Mouse (Mus musculus): ENCODE measurements around the gene Sp110. TPM values are rescaled to one million over a fixed set of nuclear protein-coding genes. Genes with fewer than 3 reads are reported as not detected.
"Not testable (repeated sequence)": the region's sequence is repeated elsewhere in the genome, so short reads cannot be mapped to it uniquely, and the experiment has no call there.

Gene Sp110
- polyA plus RNA-seq (2015; fragmentation: Nextera tagmentation; extraction: Ambion mirVana): 0.65 and 0.95 TPM in 2 replicates

DNA sequence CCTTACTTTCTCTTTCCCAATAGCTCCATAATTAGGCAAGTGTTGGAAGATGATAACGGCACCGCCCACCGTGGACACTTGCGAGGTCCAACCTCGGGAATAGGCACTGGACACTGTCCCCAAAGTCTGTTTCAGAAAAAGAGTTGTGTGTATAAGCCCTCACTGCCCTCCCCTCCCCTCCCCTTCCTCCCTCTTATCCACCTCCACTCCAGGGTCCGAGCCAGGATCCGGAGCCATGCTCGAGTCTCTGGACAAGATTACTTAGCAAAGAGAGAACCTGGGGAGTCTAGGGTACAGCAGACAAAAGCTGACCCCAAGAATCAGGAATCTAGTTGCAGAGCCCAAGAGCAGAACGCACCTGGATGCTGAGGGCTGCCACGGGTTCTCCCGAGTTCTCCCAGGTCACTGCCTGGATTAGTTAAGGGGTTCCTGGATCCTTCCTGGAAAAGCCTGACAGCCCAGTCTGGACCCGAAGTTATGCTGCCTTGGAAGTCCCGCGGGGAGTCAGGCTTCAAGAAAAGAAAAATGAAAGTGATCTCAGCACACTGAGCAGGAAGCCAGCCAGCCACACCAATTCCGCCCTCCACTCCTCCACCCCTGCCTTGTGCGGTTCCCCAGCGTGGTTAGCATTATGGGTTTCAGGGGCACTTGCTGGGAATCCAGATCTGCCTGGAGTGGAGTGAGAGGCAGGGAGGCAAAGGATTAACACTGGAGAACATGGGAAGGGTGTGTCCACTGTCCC is at the start of gene Sp110:
Sp110 (minus strand) TSS at position 547 of the 742 bp plus-strand sequence.
- WGBS: 70% methylated on average over 13 of the region's 17 CpGs
- H3K27ac ChIP-seq (ENCODE audit: low read depth, low read length); H3K4me3 ChIP-seq (ENCODE audit: low read length); H3K4me1 ChIP-seq (ENCODE audit: control insufficient read depth, insufficient read depth, low read depth, low read length); H3K27me3 ChIP-seq (replicated peaks; ENCODE audit: control insufficient read depth, insufficient read depth, low read length); H3K4me2 ChIP-seq (ENCODE audit: low read length); H3K9me3 ChIP-seq (ENCODE audit: control insufficient read depth, low read length); H3K36me3 ChIP-seq (ENCODE audit: control insufficient read depth, insufficient read depth, low read length); ATAC-seq; H3K9ac ChIP-seq (ENCODE audit: low read depth, low read length): not testable (repeated sequence)

DNA sequence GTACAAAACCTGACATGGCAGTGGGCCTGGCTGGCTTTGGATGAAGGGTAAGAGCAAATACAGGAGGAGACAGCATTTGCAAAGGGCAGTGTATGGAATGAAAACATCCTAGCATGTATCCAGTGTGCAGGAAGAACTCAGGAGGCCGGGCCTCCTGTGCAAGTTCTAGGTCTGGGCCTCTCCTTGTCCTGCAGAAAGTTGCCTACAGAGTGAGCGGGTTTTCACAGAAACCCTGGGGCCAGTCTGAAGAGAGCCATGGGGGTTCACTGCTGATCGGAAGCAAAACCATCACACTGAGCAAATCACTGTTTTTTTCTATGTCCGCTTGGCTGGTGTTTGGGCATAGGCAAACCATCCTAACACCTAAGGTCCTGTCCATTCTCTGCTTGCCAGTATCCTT is 39.5 kb upstream of the Sp110 start:
- H3K4me3 ChIP-seq (ENCODE audit: low read length); H3K27ac ChIP-seq (ENCODE audit: low read depth, low read length); H3K27me3 ChIP-seq (replicated peaks; ENCODE audit: control insufficient read depth, insufficient read depth, low read length); H3K4me1 ChIP-seq (ENCODE audit: control insufficient read depth, insufficient read depth, low read depth, low read length); ATAC-seq; H3K9ac ChIP-seq (ENCODE audit: low read depth, low read length); H3K4me2 ChIP-seq (ENCODE audit: low read length); H3K36me3 ChIP-seq (ENCODE audit: control insufficient read depth, insufficient read depth, low read length); H3K9me3 ChIP-seq (ENCODE audit: control insufficient read depth, low read length): not testable (repeated sequence)
- 84% methylated on average over 4 of the region's 4 CpGs for WGBS

DNA sequence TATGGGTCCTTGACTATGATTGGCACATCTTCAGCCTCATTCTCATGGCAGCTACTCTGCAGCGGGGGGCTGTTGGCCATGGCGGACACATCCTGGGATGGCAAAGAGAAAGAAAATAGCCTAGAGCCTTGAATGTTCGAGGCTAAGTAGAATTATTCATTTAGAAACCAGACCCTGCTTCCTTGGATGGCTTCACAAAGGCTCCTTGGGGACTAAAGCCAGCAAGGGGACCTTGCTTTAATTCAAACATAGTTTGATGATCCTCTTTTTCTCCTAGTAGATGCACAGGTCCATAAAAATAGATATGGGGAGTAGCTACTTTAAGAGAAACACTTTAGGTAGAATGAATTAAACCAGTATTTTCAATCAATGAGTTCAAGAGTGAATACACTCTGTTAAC is 38.3 kb upstream of the Sp110 start:
- not testable (repeated sequence) for H3K9ac ChIP-seq (ENCODE audit: low read depth, low read length); H3K4me2 ChIP-seq (ENCODE audit: low read length); H3K4me1 ChIP-seq (ENCODE audit: control insufficient read depth, insufficient read depth, low read depth, low read length); H3K27ac ChIP-seq (ENCODE audit: low read depth, low read length); H3K4me3 ChIP-seq (ENCODE audit: low read length); ATAC-seq; H3K36me3 ChIP-seq (ENCODE audit: control insufficient read depth, insufficient read depth, low read length); H3K9me3 ChIP-seq (ENCODE audit: control insufficient read depth, low read length); H3K27me3 ChIP-seq (replicated peaks; ENCODE audit: control insufficient read depth, insufficient read depth, low read length)
- WGBS: 66% methylated on average over 3 of the region's 3 CpGs

DNA sequence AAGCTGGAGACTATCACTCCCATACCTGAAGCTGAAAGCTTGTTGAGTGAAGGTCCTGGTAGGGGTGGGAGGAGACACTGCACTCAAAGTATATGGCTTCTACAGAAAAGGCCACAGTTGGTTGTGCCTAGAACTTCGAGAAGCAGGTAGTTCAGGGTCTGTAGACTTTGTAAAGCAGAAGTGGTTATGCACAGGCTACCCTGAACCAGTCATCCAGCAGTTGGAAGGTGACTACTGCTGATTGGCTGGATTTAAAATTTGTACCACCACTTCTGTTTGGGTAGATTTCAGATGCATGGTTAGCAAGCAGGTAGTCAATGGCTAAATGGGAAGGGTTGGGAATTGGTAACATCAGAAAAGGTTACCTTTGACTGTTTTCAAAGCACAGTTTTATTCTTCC is 20.1 kb upstream of the Sp110 start:
- WGBS: 70% methylated on average over 1 of the region's 1 CpGs
- H3K27me3 ChIP-seq (replicated peaks; ENCODE audit: control insufficient read depth, insufficient read depth, low read length); H3K27ac ChIP-seq (ENCODE audit: low read depth, low read length); H3K9ac ChIP-seq (ENCODE audit: low read depth, low read length); H3K4me2 ChIP-seq (ENCODE audit: low read length); H3K4me3 ChIP-seq (ENCODE audit: low read length); ATAC-seq; H3K36me3 ChIP-seq (ENCODE audit: control insufficient read depth, insufficient read depth, low read length); H3K9me3 ChIP-seq (ENCODE audit: control insufficient read depth, low read length); H3K4me1 ChIP-seq (ENCODE audit: control insufficient read depth, insufficient read depth, low read depth, low read length): not testable (repeated sequence)

DNA sequence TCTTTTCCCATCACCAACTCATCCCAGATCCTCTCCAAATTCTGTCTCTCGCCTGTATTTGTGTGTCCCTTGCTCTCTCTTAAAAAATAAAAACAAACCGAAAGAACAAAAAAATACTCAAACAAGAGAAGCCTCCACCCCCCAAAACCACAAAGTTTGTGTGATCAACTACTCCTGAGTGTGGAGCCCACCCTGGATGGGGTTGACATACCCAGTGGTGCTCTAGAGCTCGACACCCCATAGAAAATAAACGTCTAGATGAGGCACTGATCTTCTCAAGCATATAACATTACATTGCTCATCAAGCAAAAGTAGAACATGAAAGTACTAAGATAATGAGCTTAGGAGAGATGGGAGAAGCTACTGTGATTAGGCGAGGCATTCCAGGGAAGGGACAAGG is 18.5 kb upstream of the Sp110 start:
- not testable (repeated sequence) for H3K27me3 ChIP-seq (replicated peaks; ENCODE audit: control insufficient read depth, insufficient read depth, low read length); H3K36me3 ChIP-seq (ENCODE audit: control insufficient read depth, insufficient read depth, low read length); H3K4me2 ChIP-seq (ENCODE audit: low read length); H3K9me3 ChIP-seq (ENCODE audit: control insufficient read depth, low read length); H3K9ac ChIP-seq (ENCODE audit: low read depth, low read length); ATAC-seq; H3K4me3 ChIP-seq (ENCODE audit: low read length); H3K4me1 ChIP-seq (ENCODE audit: control insufficient read depth, insufficient read depth, low read depth, low read length); H3K27ac ChIP-seq (ENCODE audit: low read depth, low read length)
- WGBS: 71% methylated on average over 4 of the region's 5 CpGs

DNA sequence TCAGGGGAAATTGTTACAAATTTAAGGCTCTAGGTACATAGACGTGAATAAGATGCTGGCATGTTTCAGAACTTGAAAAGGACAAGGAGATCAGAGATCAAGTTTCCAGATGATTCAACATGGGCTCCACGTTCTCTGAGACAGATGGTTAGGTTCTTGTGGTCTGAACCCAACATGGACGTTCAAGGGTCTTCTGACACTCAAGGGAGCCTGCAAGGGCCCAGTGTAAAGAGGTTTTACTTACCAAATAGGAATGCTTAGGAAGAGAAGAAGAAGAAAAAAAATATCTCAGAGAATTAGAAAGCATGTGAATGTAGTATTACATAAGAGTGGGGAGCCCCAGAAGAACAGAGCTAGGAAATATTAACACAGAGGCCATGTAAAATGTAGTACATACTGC is 17.2 kb upstream of the Sp110 start:
- not testable (repeated sequence) for H3K27me3 ChIP-seq (replicated peaks; ENCODE audit: control insufficient read depth, insufficient read depth, low read length); ATAC-seq; H3K4me1 ChIP-seq (ENCODE audit: control insufficient read depth, insufficient read depth, low read depth, low read length); H3K36me3 ChIP-seq (ENCODE audit: control insufficient read depth, insufficient read depth, low read length); H3K4me2 ChIP-seq (ENCODE audit: low read length); H3K9me3 ChIP-seq (ENCODE audit: control insufficient read depth, low read length); H3K27ac ChIP-seq (ENCODE audit: low read depth, low read length); H3K4me3 ChIP-seq (ENCODE audit: low read length); H3K9ac ChIP-seq (ENCODE audit: low read depth, low read length)
- 61% methylated on average over 3 of the region's 3 CpGs for WGBS

DNA sequence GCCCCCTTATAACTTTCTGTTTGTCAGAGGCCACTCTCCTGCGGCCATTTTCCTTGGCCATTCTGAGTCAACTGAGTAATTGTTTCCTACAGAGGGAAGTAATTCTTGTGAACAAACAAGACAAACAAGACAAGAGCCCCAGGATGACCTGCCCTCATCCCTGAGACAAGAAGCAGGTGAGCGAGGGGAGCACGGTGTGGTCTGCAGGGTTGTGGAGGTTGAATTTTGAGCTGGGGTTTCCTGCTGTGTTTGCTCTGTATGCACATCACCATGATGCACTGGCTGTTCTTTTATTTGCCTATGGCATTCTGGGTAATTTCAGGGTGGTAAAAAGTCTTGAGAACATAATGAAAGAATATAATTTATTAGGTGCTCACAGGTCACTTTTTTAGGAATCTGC is 16.5 kb upstream of the Sp110 start:
- WGBS: 89% methylated on average over 3 of the region's 3 CpGs
- not testable (repeated sequence) for ATAC-seq; H3K27me3 ChIP-seq (replicated peaks; ENCODE audit: control insufficient read depth, insufficient read depth, low read length); H3K27ac ChIP-seq (ENCODE audit: low read depth, low read length); H3K4me1 ChIP-seq (ENCODE audit: control insufficient read depth, insufficient read depth, low read depth, low read length); H3K36me3 ChIP-seq (ENCODE audit: control insufficient read depth, insufficient read depth, low read length); H3K4me3 ChIP-seq (ENCODE audit: low read length); H3K9me3 ChIP-seq (ENCODE audit: control insufficient read depth, low read length); H3K4me2 ChIP-seq (ENCODE audit: low read length); H3K9ac ChIP-seq (ENCODE audit: low read depth, low read length)

DNA sequence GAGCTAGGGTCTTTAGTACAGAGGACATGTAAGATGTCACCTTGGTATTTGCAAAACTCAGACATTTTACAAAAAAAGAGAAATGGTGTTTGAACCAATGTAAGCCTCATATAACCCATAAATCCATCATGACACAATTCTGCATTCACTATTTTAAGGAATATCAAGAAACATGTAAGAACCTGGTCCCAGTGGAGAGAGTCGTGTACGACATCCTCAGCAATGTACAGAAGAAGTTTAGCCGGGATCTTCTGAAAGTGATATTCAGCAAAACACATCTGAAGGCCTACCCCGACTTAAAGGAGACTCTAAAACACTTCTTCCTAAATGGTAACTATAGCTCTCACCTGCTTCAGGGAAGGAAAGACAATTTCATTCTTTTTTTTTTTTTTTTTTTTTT is 12.0 kb upstream of the Sp110 start:
- H3K9me3 ChIP-seq (ENCODE audit: control insufficient read depth, low read length); H3K27ac ChIP-seq (ENCODE audit: low read depth, low read length); H3K9ac ChIP-seq (ENCODE audit: low read depth, low read length); H3K4me3 ChIP-seq (ENCODE audit: low read length); H3K27me3 ChIP-seq (replicated peaks; ENCODE audit: control insufficient read depth, insufficient read depth, low read length); ATAC-seq; H3K4me1 ChIP-seq (ENCODE audit: control insufficient read depth, insufficient read depth, low read depth, low read length); H3K36me3 ChIP-seq (ENCODE audit: control insufficient read depth, insufficient read depth, low read length); H3K4me2 ChIP-seq (ENCODE audit: low read length): not testable (repeated sequence)
- WGBS: no CpG with 5 or more reads among the region's 4 CpGs

DNA sequence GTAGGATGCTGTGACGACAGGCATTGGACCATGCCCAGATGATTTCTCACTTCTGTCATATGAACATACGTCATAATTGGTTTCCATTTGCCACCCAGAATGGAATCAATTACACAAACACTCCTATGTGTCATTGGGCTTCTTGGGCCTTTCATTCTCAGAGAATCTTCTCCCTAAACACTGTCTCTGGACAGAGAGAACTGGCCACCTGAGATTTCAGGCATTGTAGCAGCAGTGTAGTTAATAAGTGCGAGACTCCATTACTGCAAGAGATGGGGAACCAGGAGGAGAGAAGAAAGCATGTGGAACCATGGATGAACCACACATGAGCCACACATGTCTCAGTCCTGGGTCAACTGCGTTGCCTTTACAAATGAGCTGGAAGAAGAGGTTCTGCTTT is 9.7 kb upstream of the Sp110 start:
- not testable (repeated sequence) for ATAC-seq; H3K4me3 ChIP-seq (ENCODE audit: low read length); H3K27ac ChIP-seq (ENCODE audit: low read depth, low read length); H3K4me2 ChIP-seq (ENCODE audit: low read length); H3K27me3 ChIP-seq (replicated peaks; ENCODE audit: control insufficient read depth, insufficient read depth, low read length); H3K4me1 ChIP-seq (ENCODE audit: control insufficient read depth, insufficient read depth, low read depth, low read length); H3K36me3 ChIP-seq (ENCODE audit: control insufficient read depth, insufficient read depth, low read length); H3K9ac ChIP-seq (ENCODE audit: low read depth, low read length); H3K9me3 ChIP-seq (ENCODE audit: control insufficient read depth, low read length)
- WGBS: 86% methylated on average over 3 of the region's 4 CpGs

DNA sequence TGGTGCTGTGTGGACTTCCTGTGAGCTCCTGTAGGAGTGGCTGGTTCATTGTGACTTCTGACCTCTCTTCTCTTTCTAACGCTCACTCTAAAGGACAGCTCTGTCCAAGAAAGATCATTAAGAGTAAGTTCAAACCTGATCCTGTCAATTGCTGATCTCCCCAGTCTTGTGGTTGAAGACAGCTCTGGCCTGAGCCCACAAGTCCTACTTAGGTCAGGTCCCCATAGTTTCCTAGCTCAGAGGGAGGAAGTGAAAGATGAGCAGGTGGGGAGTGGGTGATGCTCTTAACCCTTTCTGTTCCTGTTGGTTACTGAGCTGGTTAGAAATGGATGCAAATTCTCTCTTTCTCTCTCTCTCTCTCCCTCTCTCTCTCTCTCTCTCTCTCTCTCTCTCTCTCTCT is 5.7 kb upstream of the Sp110 start:
- no CpG with 5 or more reads among the region's 1 CpGs for WGBS
- not testable (repeated sequence) for ATAC-seq

More for the DNA sequence above, 5.7 kb upstream of the Sp110 start:
- H3K27ac ChIP-seq (ENCODE audit: low read depth, low read length); H3K9ac ChIP-seq (ENCODE audit: low read depth, low read length); H3K4me3 ChIP-seq (ENCODE audit: low read length); H3K4me1 ChIP-seq (ENCODE audit: control insufficient read depth, insufficient read depth, low read depth, low read length); H3K4me2 ChIP-seq (ENCODE audit: low read length); H3K36me3 ChIP-seq (ENCODE audit: control insufficient read depth, insufficient read depth, low read length); H3K9me3 ChIP-seq (ENCODE audit: control insufficient read depth, low read length); H3K27me3 ChIP-seq (replicated peaks; ENCODE audit: control insufficient read depth, insufficient read depth, low read length): not testable (repeated sequence)
